Mouse (Mus musculus): Measurements from ENCODE around the gene Msh5.

Msh5 gene

GRCm38 (mm10) chr17:35046681-35047455, at the start of gene Msh5:
Gene Msh5 (minus strand): TSS chr17:35046745.
- in situ Hi-C loops (cut with MseI, MboI), result no loop called here

DNA sequence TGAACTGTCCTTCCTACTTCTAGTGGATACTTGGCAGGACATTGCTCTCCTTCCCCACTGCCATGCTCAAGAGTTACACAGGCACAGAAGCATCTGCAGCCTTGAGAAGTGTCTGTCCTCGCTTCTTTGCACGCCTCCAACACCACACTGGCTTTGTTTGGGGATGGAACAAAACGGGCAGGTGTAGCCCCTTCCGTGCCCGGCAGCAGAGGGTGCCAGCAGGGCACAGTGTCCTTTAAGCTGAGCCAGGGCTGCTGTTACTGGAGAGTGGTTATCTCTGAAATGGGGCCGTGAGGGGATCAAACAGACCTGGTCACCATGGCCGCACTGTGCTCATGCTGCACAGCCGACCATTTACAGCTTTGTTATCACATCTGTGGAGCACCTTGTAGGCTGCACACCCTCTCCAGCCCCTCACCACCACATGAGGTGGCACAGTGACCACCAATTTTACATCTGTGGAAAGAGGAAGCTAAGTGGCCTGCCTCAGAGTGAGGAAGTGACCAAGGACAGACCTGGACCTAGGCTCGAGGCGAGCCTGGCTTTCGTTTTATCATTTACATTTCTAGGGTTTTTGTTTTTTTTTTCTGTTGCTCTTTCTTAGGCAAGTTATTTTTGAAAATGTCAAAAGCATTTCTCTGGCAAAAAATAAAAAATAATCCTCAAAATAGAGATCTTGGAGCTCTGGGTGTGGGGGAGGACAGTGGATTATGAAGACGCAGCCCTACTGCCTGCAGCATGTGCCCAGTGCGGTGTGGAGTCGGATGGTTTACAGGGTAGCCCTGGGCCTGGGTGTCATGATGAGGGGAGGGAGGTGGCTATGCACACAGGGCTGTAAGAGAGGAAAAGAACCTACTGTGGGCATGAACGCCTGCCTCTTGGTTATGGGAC, 48.2 kb upstream of the Msh5 start:
- in situ Hi-C loops (cut with MseI, MboI), result no loop called here

DNA sequence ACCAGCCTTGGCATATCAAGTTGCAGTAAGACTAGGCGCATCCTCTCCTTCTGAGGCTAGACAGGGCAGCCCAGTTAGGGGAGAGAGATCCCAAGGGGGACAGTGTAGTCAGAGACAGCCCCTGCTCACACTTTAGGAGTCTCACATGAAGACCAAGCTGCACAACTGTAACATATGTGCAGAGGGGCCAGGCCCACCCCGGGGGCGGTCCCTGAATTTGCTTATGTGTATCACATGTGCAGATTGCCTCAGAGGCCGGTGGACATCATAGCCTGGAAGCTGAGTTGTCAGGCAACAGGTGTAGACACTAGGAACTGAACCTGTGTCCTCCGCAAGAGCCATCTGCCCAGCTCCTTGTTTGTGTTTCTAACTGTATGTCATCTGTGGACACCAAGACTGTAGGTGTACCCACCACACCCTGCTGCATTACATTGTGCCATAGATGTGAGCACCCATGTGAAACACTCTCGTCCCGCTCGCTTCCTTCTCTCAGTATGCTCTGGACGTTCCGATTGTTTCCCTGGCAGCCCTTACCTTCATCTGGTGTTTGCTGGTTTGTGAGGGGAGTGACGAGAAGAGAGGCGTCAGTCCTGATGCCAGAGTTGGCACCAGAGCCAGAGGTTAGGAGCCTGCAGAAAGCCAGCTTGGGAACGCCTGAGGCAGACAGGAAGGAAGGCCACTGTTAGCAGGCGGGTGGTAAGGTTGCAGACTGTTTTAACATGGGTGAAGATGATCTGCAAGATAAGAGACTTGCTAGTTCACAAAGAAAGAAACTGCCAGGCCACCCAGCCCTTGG, 46.1 kb upstream of the Msh5 start:
- in situ Hi-C loops (cut with MseI, MboI), result no loop called here

- in situ Hi-C loops (cut with MseI, MboI), result no loop called here
These were observed 43.8 kb upstream of the Msh5 start for GRCm38 (mm10) chr17:35090166-35090932.

- in situ Hi-C loops (cut with MseI, MboI), result no loop called here
These were observed 42.5 kb upstream of the Msh5 start, which contains the start of gene Abhd16a for GRCm38 (mm10) chr17:35088825-35089644. Gene Abhd16a (plus strand): TSS chr17:35089263.

DNA sequence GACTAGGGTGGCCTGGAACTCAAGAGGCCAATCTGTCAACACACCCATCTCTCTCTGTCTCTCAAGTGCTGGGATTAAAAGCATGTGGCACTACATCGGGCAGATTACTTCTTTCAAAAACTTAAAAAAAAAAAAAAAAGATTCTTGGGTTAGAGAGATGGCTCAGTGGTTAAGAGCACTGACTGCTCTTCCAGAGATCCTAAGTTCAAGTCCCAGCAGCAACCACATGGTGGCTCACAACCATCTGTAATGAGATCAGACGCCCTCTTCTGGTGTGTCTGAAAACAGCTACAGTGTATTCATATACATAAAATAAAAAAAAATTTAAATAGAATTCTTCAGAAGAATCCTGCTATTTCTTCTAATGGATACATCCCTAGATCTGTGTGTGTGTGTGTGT, 41.6 kb upstream of the Msh5 start:
- in situ Hi-C loops (cut with MseI, MboI), result no loop called here

DNA sequence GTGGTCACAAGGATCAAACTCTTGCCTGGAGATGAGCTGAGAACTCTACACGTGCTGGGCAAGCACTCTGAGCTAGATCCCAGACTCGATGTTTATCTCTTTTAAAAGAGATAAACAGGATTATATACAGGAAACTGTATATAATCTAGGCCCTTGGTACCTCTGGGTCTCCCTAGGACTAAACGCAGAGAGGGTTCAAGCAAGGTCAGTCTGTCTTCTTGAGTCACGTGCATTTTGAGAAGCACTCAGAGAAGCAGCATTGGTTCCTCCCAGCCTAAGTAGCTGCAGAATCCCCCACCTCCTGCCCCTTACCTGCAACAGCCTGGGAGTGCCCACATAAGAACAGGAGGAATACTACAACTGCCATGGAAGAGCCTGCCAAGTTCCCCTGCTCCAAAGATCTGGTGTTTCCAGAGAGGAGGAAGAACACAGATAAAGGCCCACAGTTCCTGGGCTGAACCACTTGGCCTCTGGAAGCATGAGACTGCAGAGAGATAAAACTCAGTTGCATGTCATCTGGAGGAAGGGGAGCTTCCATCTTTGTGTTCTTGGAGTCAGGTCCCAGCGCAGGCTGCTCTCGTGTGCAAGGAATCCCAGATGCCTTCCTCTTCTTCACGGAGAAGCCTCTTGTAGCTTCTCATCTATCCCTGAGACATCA, 38.8 kb upstream of the Msh5 start, which contains the start of gene Ly6g6f:
Gene Ly6g6f (minus strand): TSS at position 403 of the 658 bp plus-strand sequence.
- in situ Hi-C loops (cut with MseI, MboI), result no loop called here

- in situ Hi-C loops (cut with MseI, MboI), result no loop called here
These were observed 37.5 kb upstream of the Msh5 start for GRCm38 (mm10) chr17:35083929-35084497.

DNA sequence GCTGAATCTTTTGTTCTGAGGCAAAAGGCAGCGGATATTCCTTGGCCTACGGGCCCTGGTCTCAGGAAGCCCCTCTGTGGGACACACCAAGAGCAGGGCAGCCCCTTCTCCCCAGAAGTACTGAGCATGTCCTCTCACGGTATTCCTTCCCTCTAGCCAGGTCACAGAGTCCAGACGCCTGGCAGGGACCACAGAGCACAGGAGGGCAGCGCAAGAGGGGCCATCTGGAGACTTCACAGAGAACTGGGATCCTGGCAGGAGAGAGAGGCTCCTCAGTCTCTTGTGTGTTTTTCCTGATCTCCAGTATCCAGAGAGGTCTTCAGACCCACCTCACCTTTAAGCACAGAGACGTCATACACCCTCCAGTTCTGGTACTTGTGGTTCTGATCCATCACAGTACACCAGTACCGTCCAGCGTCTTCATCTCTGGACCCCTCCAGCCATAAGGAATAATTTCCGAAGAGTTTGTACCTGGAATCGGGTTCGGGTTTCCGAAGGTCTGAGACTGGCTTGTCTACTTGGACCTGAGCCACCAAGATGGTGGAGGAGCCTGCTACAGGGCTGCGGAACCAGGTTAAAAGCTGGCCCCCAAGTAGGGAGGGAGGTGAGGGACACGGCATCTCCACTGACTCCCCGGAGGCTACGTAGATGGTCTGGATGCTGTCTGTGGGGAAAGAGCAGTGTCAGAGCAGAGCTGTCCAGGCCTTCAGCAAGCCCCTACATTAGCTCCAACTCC, 36.5 kb upstream of the Msh5 start:
- in situ Hi-C loops (cut with MseI, MboI), result no loop called here

- in situ Hi-C loops (cut with MseI, MboI), result no loop called here
These were observed 34.2 kb upstream of the Msh5 start for GRCm38 (mm10) chr17:35080710-35081109.

DNA sequence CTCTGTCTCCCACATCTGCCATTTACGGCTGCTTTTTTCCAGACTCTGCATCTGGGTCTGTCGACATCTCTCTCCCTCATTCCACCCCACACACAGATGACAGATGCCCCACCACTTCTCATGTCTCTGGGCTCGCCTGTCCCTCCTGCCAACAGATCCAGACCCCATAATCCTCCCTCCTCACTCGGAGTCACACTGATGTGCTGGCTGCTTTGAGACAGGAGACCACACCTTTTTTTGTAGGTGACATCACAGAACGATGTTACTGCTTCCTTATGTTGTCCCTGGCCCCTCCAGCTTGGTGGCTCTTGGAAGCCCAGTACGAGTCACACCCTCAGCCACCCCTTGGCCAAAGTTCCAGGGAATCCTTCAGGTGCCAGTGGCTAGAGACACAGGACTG, 33.7 kb upstream of the Msh5 start:
- in situ Hi-C loops (cut with MseI, MboI), result no loop called here

DNA sequence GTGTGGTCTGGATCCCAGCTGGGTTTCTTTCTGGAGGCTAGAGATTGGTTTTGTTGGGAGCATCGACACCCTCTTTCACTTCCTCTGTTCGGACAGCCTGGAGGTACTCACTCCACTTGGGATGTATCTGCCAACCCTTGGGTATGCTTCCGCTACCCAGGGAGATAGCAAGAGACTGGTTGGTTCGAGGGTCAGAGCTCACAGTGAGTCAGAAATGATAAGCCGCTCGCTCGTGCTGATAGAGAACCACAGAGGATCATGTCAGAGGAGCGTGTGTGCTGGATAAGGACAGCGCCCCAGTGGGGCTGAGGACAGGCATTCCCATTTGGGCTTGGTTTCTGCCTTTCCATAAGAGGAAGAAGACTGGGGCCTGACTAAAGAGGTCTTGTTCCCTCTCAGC, 33.2 kb upstream of the Msh5 start:
- in situ Hi-C loops (cut with MseI, MboI), result no loop called here

DNA sequence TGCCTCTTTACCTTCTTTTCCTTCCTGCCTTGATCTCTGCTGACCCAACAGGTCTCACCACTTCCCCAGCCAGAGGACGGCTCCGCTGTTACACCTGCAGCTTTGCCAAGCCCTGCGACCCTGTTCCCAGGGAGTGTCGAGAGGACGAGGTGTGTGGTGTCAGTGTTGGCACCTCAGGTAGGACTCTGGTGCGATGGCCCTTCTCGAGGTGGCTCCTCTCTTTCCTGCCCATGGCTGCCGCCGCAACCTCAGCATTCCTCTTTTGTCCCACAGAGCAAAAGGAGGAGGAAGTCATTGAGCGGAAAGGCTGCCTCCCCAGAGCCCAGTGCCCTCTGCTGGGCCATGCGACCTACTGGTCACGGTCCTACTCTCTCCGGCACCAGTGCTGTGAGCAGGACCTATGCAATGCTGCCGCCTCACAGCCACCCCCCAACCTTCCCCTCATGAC, 31.3 kb upstream of the Msh5 start, which contains the start of gene Ly6g6d:
Gene Ly6g6d (minus strand): TSS at position 280 of the 448 bp plus-strand sequence.
- in situ Hi-C loops (cut with MseI, MboI), result no loop called here

- in situ Hi-C loops (cut with MseI, MboI), result no loop called here
These were observed 30.7 kb upstream of the Msh5 start for GRCm38 (mm10) chr17:35077285-35077684.

GRCm38 (mm10) chr17:35076507-35077176, 30.1 kb upstream of the Msh5 start, which contains the start of gene Ly6g6e:
Gene Ly6g6e (plus strand): TSS chr17:35076902.
- in situ Hi-C loops (cut with MseI, MboI), result no loop called here

GRCm38 (mm10) chr17:35074097-35074496, 27.6 kb upstream of the Msh5 start:
- in situ Hi-C loops (cut with MseI, MboI), result no loop called here

DNA sequence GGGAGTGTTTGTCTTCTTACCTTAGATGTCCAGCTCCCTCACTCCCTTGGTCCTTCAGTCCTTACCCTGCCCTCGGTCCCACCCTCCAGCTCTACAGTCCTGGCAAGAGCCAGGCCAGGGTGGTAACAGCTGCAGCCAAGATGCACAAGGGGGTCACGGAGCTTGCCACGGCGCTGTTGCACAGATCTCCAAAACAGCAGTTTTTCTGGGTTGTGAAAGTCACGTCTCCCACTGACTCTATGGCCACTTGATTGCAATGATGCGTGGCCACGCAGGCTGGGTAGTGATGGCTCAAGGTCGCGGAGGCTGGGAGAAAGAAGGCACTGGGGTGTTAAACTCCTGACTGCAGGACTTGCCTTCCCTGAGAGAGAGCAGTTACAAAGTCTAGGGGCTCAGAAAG, 24.9 kb upstream of the Msh5 start:
- in situ Hi-C loops (cut with MseI, MboI), result no loop called here
